Mouse (Mus musculus): ENCODE measurements around the gene Mamstr. TPM values are rescaled to one million over a fixed set of nuclear protein-coding genes. Genes with fewer than 3 reads are reported as not detected.
A peak's percentile ranks its signal among the peaks of the same experiment; 100 is the strongest.

Mamstr gene
- polyA plus RNA-seq (2014; fragmentation: Nextera tagmentation; extraction: Ambion mirVana), result 1.7 and 3.3 TPM in 2 replicates

DNA sequence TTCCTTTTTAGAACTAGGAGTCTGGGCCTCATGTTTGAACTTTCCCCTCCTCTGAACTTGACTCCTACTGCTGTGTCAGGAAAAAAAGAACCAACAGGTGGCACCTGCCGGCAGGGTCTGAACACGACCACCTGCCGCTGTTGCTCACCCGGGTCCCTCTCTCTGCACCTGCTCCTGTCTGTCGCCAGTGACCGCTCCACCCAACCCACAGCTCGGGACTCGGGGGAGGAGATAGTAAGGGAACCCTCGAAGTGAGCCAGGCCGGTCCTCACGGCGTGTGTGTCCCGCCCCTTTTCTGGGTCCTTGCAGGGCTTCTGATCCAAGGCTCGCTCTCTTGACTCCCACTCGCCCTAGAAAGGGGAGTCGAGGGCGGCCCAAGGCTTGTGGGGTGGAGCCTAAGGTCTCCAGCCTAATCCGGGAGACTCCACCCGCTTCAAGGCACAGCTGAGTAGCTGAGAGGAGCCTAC is at the start of gene Mamstr:
Gene Mamstr (plus strand): TSS at position 417 of the 467 bp plus-strand sequence.
- Histone ChIP-seq H3K4me2 (ENCODE audit: low read depth, low read length, severe bottlenecking) (no peak within 1 kb of the TSS), H3K9ac (ENCODE audit: low read length) (no peak within 1 kb of the TSS), H3K36me3 (ENCODE audit: control insufficient read depth, insufficient read depth, low read length) (no peaks in the 10 kb centered on the region), H3K27me3 (ENCODE audit: control insufficient read depth, insufficient read depth, low read length) (no peaks in the 10 kb centered on the region), H3K27ac (ENCODE audit: low read depth, low read length) (no peak within 1 kb of the TSS), H3K4me3 (ENCODE audit: low read depth, low read length) (no peak within 1 kb of the TSS; the same call in 1 of the 2 replicates), H3K4me1 (replicated peaks; ENCODE audit: control insufficient read depth, insufficient read depth, low read length) (peaks cover 13% of the 10 kb centered on the region), H3K9me3 (ENCODE audit: control insufficient read depth, low read length) (no peaks in the 10 kb centered on the region; the same call in 1 of the 2 replicates)
- DNase-seq (ENCODE audit: low spot score) (no peak), ATAC-seq (replicated peaks; ENCODE audit: low FRiP score) (no peak)
- WGBS, result 18% methylated on average over 19 of the region's 19 CpGs

DNA sequence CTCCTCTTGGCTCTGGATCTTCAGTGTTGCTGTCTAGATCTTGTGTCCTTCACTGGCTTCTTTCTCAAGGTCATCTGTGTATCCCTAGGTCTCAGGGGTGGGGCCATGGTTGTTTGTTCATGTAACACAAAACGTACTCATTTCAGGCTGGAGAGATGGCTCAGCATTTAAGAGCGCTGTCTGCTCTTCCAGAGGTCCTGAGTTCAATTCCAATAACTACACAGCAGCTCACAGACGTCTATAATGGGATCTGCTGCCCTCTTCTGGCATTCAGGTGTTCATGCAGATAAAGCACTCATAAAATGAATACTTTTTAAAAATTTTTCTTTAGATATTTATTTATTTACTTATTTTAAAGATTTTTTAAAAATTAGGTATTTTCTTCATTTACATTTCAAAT is 48.9 kb upstream of the Mamstr start:
- DNase-seq (ENCODE audit: low spot score), result no peak

DNA sequence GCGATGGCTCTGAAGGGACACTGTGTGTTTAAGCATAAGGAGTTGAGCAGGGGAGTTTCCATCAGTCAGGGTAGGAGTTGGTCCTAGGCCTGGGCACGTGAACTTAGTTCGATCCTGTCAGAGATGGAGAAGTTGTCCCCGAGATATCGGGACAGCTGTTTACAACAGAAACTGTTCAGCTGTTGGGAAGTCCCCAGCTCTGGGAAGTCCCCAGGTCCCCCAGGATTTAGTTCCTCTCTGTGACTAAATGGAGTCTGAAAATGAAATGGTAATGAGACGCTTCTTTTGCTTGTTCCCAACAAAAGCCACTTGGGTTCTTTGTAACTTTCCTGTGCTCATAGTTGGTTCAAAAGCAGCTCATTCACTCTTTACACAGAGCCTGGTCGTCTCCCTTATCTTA is 47.9 kb upstream of the Mamstr start:
- Histone ChIP-seq H3K4me2 (ENCODE audit: low read depth, low read length, severe bottlenecking) (no peak overlapping the region), H3K4me1 (replicated peaks; ENCODE audit: control insufficient read depth, insufficient read depth, low read length) (no peaks in the 10 kb centered on the region), H3K4me3 (ENCODE audit: low read depth, low read length) (no peak overlapping the region), H3K9ac (ENCODE audit: low read length) (no peak overlapping the region), H3K27ac (ENCODE audit: low read depth, low read length) (no peak overlapping the region), H3K9me3 (ENCODE audit: control insufficient read depth, low read length) (no peaks in the 10 kb centered on the region), H3K27me3 (ENCODE audit: control insufficient read depth, insufficient read depth, low read length) (no peaks in the 10 kb centered on the region), H3K36me3 (ENCODE audit: control insufficient read depth, insufficient read depth, low read length) (no peaks in the 10 kb centered on the region)
- 84% methylated on average over 7 of the region's 7 CpGs for WGBS
- DNase-seq (ENCODE audit: low spot score) (no peak), ATAC-seq (replicated peaks; ENCODE audit: low FRiP score) (no peak)

More for the DNA sequence above, 48.9 kb upstream of the Mamstr start:
- ATAC-seq (replicated peaks; ENCODE audit: low FRiP score), result no peak
- no peaks in the 10 kb centered on the region for H3K9me3 ChIP-seq (ENCODE audit: control insufficient read depth, low read length)
- H3K36me3 ChIP-seq (ENCODE audit: control insufficient read depth, insufficient read depth, low read length), result no peaks in the 10 kb centered on the region
- 64% methylated on average over 3 of the region's 3 CpGs for WGBS
- no peak overlapping the region for H3K4me3 ChIP-seq (ENCODE audit: low read depth, low read length)
- no peak overlapping the region for H3K4me2 ChIP-seq (ENCODE audit: low read depth, low read length, severe bottlenecking)
- H3K27ac ChIP-seq (ENCODE audit: low read depth, low read length), result no peak overlapping the region
- H3K4me1 ChIP-seq (replicated peaks; ENCODE audit: control insufficient read depth, insufficient read depth, low read length), result no peaks in the 10 kb centered on the region
- H3K9ac ChIP-seq (ENCODE audit: low read length), result no peak overlapping the region
- H3K27me3 ChIP-seq (ENCODE audit: control insufficient read depth, insufficient read depth, low read length), result no peaks in the 10 kb centered on the region

GRCm38 (mm10) chr7:45593118-45593815 is 46.5 kb upstream of the Mamstr start:
- H3K27me3 ChIP-seq (ENCODE audit: control insufficient read depth, insufficient read depth, low read length), result no peaks in the 10 kb centered on the region
- no peak overlapping the region for H3K27ac ChIP-seq (ENCODE audit: low read depth, low read length)
- no peak overlapping the region for H3K4me2 ChIP-seq (ENCODE audit: low read depth, low read length, severe bottlenecking)
- H3K4me3 ChIP-seq (ENCODE audit: low read depth, low read length), result no peak overlapping the region
- no peaks in the 10 kb centered on the region for H3K4me1 ChIP-seq (replicated peaks; ENCODE audit: control insufficient read depth, insufficient read depth, low read length)
- WGBS, result 25% methylated on average over 10 of the region's 10 CpGs
- DNase-seq (ENCODE audit: low spot score) (peak; percentile 86), ATAC-seq (replicated peaks; ENCODE audit: low FRiP score) (no peak)
- H3K36me3 ChIP-seq (ENCODE audit: control insufficient read depth, insufficient read depth, low read length), result no peaks in the 10 kb centered on the region
- H3K9ac ChIP-seq (ENCODE audit: low read length), result no peak overlapping the region
- no peaks in the 10 kb centered on the region for H3K9me3 ChIP-seq (ENCODE audit: control insufficient read depth, low read length)

DNA sequence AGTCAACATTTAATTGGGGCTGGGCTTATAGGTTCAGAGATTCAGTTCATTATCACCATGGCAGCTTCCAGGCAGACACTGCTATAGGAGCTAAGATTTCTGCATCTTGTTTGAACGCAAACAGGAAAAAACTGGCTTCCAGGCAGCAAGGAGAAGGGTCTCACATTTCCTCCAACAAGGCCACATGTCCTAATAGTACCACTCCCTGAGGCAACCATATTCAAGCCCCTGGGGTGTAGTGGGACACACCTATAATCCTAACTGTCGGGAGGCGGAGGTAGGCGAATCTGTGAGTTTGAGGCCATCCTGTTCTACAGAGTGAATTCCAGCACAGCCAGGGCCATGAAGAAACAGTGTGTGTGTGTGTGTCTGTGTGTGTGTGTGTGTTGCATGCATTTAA is 44.6 kb upstream of the Mamstr start:
- H3K36me3 ChIP-seq (ENCODE audit: control insufficient read depth, insufficient read depth, low read length), result no peaks in the 10 kb centered on the region
- no peak for DNase-seq (ENCODE audit: low spot score)
- no peak overlapping the region for H3K4me3 ChIP-seq (ENCODE audit: low read depth, low read length)
- H3K9me3 ChIP-seq (ENCODE audit: control insufficient read depth, low read length), result no peaks in the 10 kb centered on the region
- no peak for ATAC-seq (replicated peaks; ENCODE audit: low FRiP score)
- no peaks in the 10 kb centered on the region for H3K27me3 ChIP-seq (ENCODE audit: control insufficient read depth, insufficient read depth, low read length)
- H3K9ac ChIP-seq (ENCODE audit: low read length), result no peak overlapping the region
- H3K4me2 ChIP-seq (ENCODE audit: low read depth, low read length, severe bottlenecking), result no peak overlapping the region
- 82% methylated on average over 4 of the region's 4 CpGs for WGBS
- H3K27ac ChIP-seq (ENCODE audit: low read depth, low read length), result no peak overlapping the region
- no peaks in the 10 kb centered on the region for H3K4me1 ChIP-seq (replicated peaks; ENCODE audit: control insufficient read depth, insufficient read depth, low read length)

DNA sequence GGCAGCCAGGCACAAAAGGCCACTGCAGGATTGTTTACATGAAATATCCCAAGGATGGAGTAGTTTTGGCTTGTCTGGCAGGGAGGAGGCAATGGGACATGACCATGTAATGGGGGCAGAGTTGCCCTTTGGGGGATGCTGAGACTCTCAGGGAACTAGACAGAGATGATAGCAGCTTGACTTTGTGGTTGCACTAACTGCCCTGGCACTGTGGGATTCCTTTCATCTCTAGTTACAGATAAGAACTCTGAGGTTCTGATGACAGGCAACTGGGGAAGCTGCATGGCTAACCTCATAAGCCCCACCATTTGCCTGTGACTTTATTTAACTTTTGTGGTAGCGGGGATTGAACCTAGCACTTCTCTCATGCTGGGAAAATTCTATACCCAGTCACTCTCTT is 43.7 kb upstream of the Mamstr start:
- no peak for DNase-seq (ENCODE audit: low spot score)
- no peak overlapping the region for H3K4me2 ChIP-seq (ENCODE audit: low read depth, low read length, severe bottlenecking)
- H3K36me3 ChIP-seq (ENCODE audit: control insufficient read depth, insufficient read depth, low read length), result no peaks in the 10 kb centered on the region
- 82% methylated on average over 1 of the region's 1 CpGs for WGBS
- no peaks in the 10 kb centered on the region for H3K27me3 ChIP-seq (ENCODE audit: control insufficient read depth, insufficient read depth, low read length)
- no peak overlapping the region for H3K4me3 ChIP-seq (ENCODE audit: low read depth, low read length)
- H3K27ac ChIP-seq (ENCODE audit: low read depth, low read length), result no peak overlapping the region
- no peaks in the 10 kb centered on the region for H3K9me3 ChIP-seq (ENCODE audit: control insufficient read depth, low read length)
- H3K9ac ChIP-seq (ENCODE audit: low read length), result no peak overlapping the region
- ATAC-seq (replicated peaks; ENCODE audit: low FRiP score), result no peak
- no peaks in the 10 kb centered on the region for H3K4me1 ChIP-seq (replicated peaks; ENCODE audit: control insufficient read depth, insufficient read depth, low read length)

DNA sequence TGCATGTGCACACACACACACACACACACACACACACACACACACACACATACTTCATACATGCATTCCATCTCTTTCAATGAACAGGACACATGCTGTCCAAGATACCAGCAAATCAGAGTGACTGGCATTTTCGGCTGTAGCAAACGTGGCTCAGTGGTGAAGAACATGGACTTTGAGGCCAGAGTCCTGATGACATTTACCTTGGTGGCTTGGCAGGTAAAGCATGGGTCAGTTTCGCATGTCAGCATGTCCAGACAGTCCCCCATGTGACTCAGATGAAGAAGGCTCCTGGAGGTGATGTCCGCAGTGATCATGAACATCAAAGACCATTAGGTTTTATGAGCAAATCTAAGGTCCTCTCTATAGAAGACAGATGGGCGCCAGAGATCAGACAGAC is 42.8 kb upstream of the Mamstr start:
- Histone ChIP-seq H3K9ac (ENCODE audit: low read length) (no peak overlapping the region), H3K4me1 (replicated peaks; ENCODE audit: control insufficient read depth, insufficient read depth, low read length) (no peaks in the 10 kb centered on the region), H3K4me3 (ENCODE audit: low read depth, low read length) (no peak overlapping the region), H3K9me3 (ENCODE audit: control insufficient read depth, low read length) (no peaks in the 10 kb centered on the region), H3K36me3 (ENCODE audit: control insufficient read depth, insufficient read depth, low read length) (no peaks in the 10 kb centered on the region), H3K27me3 (ENCODE audit: control insufficient read depth, insufficient read depth, low read length) (no peaks in the 10 kb centered on the region), H3K4me2 (ENCODE audit: low read depth, low read length, severe bottlenecking) (no peak overlapping the region), H3K27ac (ENCODE audit: low read depth, low read length) (no peak overlapping the region)
- no peak for ATAC-seq (replicated peaks; ENCODE audit: low FRiP score)
- no peak for DNase-seq (ENCODE audit: low spot score)
- 90% methylated on average over 5 of the region's 5 CpGs for WGBS

DNA sequence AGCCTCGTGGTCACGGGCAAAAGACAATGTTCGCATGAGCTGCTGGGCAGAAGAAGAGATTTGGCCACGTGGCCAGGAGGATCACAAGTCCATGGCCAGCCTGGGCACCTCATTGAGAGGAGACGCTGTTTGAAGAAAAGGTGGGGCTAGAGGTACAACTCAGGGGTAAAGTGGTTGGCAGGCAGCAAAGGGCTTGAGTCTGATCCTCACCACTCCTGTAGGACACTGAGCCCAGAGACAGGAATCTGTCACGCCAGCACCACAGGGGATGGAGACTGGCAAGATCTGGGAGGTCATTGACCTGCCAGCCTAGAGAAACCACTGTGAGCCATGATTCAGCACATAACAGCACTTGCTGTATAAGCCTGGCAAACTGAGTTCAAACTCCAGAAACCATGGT is 42.2 kb upstream of the Mamstr start:
- Histone ChIP-seq H3K36me3 (ENCODE audit: control insufficient read depth, insufficient read depth, low read length) (no peaks in the 10 kb centered on the region), H3K27me3 (ENCODE audit: control insufficient read depth, insufficient read depth, low read length) (no peaks in the 10 kb centered on the region), H3K4me1 (replicated peaks; ENCODE audit: control insufficient read depth, insufficient read depth, low read length) (no peaks in the 10 kb centered on the region), H3K9ac (ENCODE audit: low read length) (no peak overlapping the region), H3K4me3 (ENCODE audit: low read depth, low read length) (no peak overlapping the region), H3K27ac (ENCODE audit: low read depth, low read length) (no peak overlapping the region), H3K4me2 (ENCODE audit: low read depth, low read length, severe bottlenecking) (no peak overlapping the region), H3K9me3 (ENCODE audit: control insufficient read depth, low read length) (no peaks in the 10 kb centered on the region)
- DNase-seq (ENCODE audit: low spot score) (no peak), ATAC-seq (replicated peaks; ENCODE audit: low FRiP score) (no peak)
- 92% methylated on average over 6 of the region's 6 CpGs for WGBS
